Mouse (Mus musculus) embryonic fibroblast, embryonic 13.5 days (primary cell): Measurements from ENCODE around the gene Mustn1. TPM values are rescaled to one million over a fixed set of nuclear protein-coding genes. Genes with fewer than 3 reads are reported as not detected.

Experiments
- H3K27ac ChIP-seq: 2 replicates; pipeline ENCODE4 v1.5.1; 2012; ENCODE audit warnings: low read length, control low read depth, inconsistent platforms; ENCODE audit not compliant: insufficient read depth
- H3K4me1 ChIP-seq: 2 replicates; pipeline ENCODE4 v1.6.1; 2011; ENCODE audit warnings: low read length; ENCODE audit not compliant: control insufficient read depth, insufficient read depth
- H3K4me3 ChIP-seq: 2 replicates; pipeline ENCODE4 v1.5.1; 2011; ENCODE audit warnings: mild to moderate bottlenecking, control low read depth, low read length; ENCODE audit not compliant: insufficient read depth
- CTCF ChIP-seq: IDR thresholded peaks from 2 replicates; pipeline ENCODE4 v1.5.1; 2011; ENCODE audit warnings: mild to moderate bottlenecking, control low read depth, low read length, moderate library complexity, borderline replicate concordance; ENCODE audit not compliant: insufficient read depth
- POLR2A ChIP-seq: IDR thresholded peaks from 2 replicates; pipeline ENCODE4 v1.6.1; 2011; ENCODE audit warnings: low read depth, mild to moderate bottlenecking, control low read depth, low read length, moderate library complexity
- polyA plus RNA-seq: library from polyadenylated mRNA; stranded (reverse); fragments of >200 nt; gene quantifications from 2 replicates; pipeline ENCODE4 v1.2.4, GENCODE M21; 2011; ENCODE audit warnings: low read depth; ENCODE audit not compliant: missing spikeins, insufficient read length

Mustn1 gene
- polyA plus RNA-seq, 1 experiment = 4.9 TPM

GRCm38 (mm10) chr14:30877827-30878226, 1.2 kb upstream of the Mustn1 start:
- no peaks in the 10 kb centered on the region for H3K4me1 ChIP-seq
- H3K4me3 ChIP-seq = no peak overlapping the region
- TF ChIP-seq POLR2A = no peak
- no peak for TF ChIP-seq CTCF
- H3K27ac ChIP-seq = no peak overlapping the region

- TF ChIP-seq CTCF (no peak), POLR2A (no peak)
- Histone ChIP-seq H3K4me3 (no peak overlapping the region), H3K27ac (no peak overlapping the region), H3K4me1 (no peaks in the 10 kb centered on the region)
Measured at GRCm38 (mm10) chr14:30879794-30880193, 794 bp downstream of the Mustn1 start.

DNA sequence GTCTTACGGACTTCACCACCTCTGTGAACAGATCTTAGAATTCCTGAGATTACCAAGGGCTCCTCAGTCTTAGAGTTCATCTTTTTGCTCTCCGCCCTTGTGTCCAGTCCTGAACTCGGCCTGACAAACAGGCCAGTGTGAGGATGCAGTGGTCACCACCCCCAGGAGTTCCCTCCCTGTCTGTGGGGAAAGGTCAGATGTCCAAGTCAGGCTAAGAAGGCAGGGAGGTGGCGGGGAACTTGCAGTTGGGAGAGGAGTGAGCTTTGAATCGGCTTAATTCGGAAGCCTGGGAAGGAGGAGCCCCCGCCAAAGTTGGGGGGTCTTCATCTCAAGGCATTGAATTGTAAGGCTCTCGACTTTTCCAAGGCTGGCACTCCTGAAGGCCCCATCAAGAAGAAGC, 1.3 kb downstream of the Mustn1 start:
- H3K4me1 ChIP-seq = no peaks in the 10 kb centered on the region
- TF ChIP-seq CTCF (no peak), POLR2A (no peak)
- no peak overlapping the region for H3K4me3 ChIP-seq
- no peak overlapping the region for H3K27ac ChIP-seq

DNA sequence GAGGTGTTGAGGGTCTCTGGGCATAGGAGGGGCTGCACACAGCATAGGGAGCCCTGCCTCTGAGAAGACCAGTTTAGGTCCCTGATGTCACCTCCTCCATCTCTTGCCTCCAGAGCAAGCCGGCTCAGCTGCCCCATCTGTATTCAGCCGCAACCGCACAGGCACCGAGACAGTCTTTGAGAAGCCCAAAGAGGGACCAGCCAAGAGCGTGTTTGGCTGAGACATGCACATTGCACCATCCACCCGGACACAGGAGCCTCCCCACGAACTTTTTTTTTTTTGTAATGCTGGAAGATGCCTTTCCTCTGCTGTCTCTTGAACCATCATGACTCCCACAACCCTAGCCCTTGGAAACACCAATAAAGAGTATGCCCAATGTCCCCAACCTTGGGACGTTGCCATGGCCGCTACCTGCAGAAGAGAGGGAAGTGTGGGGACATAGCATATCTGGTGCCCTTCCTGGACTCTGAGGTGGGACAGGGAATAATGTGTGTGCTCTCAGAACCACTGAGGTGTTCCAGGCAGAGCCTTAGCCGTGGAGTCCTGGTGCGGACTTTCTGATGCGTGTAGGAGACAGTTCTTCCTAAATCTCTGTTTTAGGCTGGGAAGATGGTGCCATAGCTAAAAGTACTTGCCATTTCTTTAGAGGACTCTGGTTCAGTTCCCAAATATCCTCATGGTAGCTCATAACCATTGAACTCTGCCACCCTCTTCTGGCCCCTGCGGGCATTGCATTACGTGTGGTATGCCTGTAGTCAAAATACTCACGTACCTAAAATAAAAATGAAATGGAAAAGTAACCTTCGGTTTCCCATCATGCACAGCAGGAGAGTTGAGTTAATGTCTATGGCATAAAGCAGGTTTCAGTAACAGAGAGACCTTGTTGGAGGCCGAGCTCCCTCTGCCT, 2.1 kb downstream of the Mustn1 start:
- Histone ChIP-seq H3K4me1 (no peaks in the 10 kb centered on the region), H3K27ac (no peak overlapping the region), H3K4me3 (no peak overlapping the region)
- no peak for TF ChIP-seq POLR2A
- no peak for TF ChIP-seq CTCF

DNA sequence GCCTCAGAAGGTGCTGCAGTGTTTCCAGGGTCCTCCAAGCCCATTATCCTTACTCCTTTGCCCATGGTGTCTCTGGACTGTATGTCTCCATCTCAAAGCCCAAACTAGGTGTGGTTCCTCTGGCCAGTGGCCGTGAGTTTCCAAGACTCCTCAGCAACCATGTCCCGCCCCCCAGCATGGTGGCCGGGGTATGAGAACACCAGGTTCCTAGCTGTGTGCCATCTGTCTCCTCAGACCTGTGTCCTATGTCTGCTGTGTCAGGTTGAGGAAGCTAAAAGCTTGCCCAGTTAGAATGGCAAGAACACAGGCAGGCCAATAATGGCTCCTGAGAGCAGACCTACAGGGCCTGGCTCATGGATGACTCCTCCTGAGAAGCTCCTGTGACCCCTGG, 2.7 kb downstream of the Mustn1 start:
- TF ChIP-seq POLR2A (no peak), CTCF (no peak)
- Histone ChIP-seq H3K4me3 (no peak overlapping the region), H3K27ac (no peak overlapping the region), H3K4me1 (no peaks in the 10 kb centered on the region)

- Histone ChIP-seq H3K27ac (no peak overlapping the region), H3K4me1 (no peaks in the 10 kb centered on the region), H3K4me3 (no peak overlapping the region)
- TF ChIP-seq POLR2A (no peak), CTCF (no peak)
Measured at GRCm38 (mm10) chr14:30885298-30885697, 6.3 kb downstream of the Mustn1 start.

GRCm38 (mm10) chr14:30886204-30886603, 7.2 kb downstream of the Mustn1 start, which contains the start of gene Itih4:
Gene Itih4, plus strand, starts transcription at chr14:30886476.
- TF ChIP-seq POLR2A (no peak), CTCF (no peak)
- no peaks in the 10 kb centered on the region for H3K4me1 ChIP-seq
- H3K27ac ChIP-seq = no peak within 1 kb of the TSS
- no peak within 1 kb of the TSS for H3K4me3 ChIP-seq

DNA sequence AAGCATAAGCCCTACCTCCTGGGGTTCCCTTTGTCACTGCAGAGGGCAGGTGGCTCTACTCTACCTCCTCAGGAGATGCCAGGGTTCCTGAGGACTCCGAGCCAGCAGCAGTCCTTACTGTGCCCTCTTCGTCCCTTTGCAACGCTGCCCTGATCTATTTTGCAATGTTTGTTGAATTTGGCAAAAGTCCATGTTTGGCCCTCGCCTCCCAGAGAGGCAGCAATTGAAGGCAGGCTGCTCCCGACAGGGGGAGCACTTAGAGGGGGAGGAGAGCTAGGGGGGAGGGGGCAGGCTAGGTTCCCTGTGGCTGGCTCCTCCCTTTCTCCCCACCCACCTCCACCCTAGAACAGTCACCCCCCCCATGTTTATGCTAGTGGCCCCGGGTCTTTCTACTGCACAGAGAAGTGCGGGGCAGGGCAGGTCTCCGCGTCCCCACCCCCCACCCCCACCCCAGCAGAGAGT, 9.3 kb downstream of the Mustn1 start:
- Histone ChIP-seq H3K27ac (no peak overlapping the region), H3K4me1 (no peaks in the 10 kb centered on the region), H3K4me3 (no peak overlapping the region)
- no peak for TF ChIP-seq POLR2A
- TF ChIP-seq CTCF = no peak

DNA sequence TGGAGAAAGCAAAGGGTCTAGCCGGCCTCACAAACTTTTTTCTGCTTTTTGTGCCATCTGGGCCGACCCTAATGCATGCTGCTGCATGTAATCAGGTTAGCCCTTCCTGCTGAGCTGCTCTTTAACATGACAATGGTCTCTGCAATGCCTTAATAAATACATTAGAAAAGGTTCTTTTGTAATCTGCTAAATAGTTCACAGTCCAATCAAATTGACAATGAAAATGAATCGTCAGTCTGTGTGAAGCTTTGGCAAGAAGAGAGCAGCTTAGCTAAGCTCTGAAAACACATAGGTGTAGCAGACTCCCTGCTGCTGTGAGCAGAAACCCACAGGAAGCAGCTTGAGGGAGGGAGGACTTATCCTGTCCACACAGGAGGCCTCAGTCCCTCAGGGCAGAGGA, 21.0 kb downstream of the Mustn1 start:
- Histone ChIP-seq H3K4me1 (peaks cover 10% of the 10 kb centered on the region), H3K27ac (no peak overlapping the region), H3K4me3 (no peak overlapping the region)
- TF ChIP-seq CTCF (no peak), POLR2A (no peak)

- Histone ChIP-seq H3K27ac (no peak overlapping the region), H3K4me1 (peaks cover 10% of the 10 kb centered on the region), H3K4me3 (no peak overlapping the region)
- no peak for TF ChIP-seq POLR2A
- no peak for TF ChIP-seq CTCF
Measured at GRCm38 (mm10) chr14:30902628-30903027, 23.6 kb downstream of the Mustn1 start.
